Mouse (Mus musculus) thymus, postnatal 36 days (tissue): ENCODE measurements around the gene Armc7.
A peak's percentile ranks its signal among the peaks of the same experiment; 100 is the strongest.
"Not testable (repeated sequence)": the region's sequence is repeated elsewhere in the genome, so short reads cannot be mapped to it uniquely, and the experiment has no call there.

Source experiments
- DNase-seq, 2 experiments: peaks; one replicate each; pipeline ENCODE4 v3.0.0; 2022; ENCODE audit warnings: mixed read lengths in 2 of 2

The Armc7 gene

DNA sequence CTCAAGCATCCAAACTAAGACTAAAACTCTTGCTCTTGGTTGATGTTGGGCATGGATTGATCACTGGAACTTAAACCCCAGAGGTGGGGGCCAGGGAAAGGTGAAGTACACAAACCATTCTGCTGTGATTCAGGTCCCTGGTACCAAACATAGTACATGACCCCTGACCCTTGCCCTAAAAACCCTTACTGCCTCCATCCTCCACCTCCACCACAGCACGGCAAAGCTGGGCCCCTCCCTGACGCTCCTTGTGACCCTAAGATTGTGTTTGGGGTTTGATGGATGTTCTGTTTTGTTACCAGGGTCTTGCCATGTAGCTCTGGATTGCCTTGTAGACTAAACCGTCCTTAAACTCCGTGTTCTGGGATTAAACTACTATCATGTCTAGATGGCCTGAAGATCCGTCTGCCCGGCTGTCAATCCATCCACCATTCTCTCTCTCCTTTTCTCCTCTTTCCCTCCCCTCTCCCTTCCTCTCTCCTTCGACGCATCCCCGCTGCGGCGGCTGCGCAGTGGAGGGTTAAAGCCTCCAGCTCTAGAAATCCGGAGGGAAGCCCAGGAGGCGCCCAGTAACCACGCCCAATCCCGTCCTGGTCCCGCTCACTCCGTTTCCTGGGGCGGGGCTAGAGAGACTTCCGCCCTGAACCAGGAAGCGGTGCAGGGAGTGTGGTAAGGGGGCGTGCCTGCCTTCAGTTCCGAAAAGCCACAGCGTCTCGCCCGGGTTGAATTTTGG is at the start of gene Armc7:
TSS of gene Armc7 (plus strand) at position 643 of the 733 bp plus-strand sequence.
- DNase-seq: peak; percentile 95

DNA sequence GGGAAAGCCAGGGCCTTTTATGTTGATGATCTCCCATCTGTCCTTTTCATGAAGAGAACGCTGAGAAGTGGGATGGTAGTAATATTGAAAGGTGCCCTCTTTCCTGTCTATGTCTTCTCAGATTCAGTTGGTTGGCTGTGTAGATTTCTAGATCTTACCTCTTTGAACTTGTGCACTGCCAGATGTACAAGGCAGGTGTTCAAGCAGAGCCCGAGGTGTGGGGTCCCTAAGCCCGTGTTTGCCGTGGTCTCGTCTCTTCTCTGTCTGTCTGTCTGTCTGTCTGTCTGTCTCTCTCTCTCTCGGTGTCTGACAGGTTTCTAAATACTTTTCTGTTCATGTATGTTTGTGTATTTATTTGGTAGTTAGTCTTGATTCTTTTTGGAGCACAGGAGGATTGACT is 49.8 kb upstream of the Armc7 start:
- peak in 1 of 2 experiments; percentile 71 for DNase-seq

DNA sequence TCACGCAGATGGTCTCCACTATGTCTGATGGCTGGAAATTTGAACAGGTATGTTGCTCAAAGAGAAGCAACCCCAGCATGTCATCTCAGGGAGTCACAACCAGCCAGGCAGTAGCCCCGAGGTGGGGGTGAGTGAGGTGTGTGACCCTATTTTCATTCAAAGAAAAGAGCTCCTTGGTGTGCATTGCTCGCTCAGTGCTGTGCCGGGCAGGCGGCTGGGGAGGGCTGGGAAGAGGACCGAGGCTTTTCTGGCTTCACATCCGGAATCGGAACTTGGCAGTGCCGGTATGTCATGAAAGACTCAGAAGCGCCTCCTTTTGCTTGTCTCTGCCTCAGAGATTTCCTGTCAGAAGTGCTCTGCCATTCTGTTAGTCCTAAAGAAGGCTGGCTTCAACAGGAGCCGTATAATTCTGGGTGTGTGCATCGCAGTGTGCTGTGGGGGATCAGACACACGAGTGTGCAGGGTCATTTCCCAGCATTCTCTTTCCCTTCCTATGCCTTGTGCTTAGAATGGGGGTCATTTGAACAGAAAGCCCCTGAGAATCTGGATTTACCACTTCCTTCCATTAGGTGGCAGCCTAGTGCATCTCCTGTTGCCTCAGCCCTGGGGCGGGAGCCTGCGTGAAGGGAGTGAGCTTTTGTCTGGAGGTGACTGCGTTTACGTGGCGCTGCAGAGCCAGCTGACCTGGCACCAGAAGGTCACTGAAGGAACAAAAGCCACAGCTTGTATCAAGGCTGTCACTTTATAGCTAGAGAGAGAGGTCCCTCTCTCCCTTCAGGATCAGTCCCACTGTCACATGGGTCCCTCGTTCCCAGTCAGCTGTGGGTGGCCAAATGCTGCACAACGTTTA is 47.8 kb upstream of the Armc7 start:
- peak; percentile 75 to 80 for DNase-seq

DNA sequence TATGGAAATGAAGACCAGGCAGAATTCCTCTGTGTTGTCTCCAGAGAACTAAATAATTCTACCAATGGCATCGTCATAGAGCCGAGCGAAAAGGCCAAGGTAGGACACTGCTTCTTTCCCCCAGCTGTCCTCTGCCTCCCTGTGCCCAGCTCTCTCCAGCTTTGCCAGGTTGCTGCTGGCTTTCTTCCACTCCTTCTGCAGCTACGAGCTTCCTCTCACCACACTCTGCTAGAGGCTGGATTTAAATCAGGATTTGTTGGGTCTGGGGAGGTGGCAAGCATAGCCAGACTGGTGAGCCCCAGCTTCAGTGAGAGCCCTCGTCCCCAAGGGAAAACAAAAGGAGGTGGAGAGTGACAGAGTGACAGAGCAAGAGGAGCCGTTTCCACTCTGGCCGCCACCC is 46.2 kb upstream of the Armc7 start:
- no peak for DNase-seq

DNA sequence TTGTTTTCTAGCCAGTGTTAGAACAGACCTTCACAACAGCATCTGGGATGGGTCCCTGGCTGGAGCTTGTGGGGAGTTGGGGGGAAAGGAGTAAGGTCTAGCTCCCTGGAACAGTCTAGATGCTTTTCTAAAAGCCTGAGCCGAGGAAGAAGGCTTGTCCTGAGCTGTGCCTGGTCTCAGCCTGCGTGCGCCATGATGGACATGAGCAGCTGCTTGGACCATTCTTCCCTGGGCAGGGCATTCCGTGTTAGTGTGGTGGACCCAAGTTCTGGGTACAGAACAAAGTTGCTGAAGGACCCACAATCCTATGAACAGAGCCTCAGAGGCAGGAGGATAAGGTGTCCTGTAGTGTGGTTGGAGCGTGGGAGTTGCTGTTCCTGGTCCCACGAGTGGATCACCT is 44.9 kb upstream of the Armc7 start:
- DNase-seq: no peak

DNA sequence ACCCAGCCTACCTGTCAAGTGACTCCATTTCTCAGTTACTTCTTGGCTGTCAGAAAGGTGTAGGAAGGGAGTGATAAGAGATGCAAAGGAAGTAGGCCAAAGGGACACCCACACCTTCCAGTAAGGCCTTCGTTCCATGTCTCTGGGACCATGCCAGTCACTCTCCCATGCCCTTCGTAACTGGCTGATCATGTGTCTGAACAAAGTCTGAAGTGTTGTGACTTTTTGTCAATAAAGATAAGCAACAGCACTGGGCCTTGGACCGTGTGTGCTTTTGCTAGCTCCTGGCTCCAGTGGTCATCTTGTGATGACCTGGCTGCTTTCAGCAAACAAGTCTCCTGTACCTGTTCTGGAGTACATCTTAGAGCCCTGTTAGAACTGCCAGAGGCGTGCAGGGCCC is 42.7 kb upstream of the Armc7 start:
- DNase-seq: no peak

DNA sequence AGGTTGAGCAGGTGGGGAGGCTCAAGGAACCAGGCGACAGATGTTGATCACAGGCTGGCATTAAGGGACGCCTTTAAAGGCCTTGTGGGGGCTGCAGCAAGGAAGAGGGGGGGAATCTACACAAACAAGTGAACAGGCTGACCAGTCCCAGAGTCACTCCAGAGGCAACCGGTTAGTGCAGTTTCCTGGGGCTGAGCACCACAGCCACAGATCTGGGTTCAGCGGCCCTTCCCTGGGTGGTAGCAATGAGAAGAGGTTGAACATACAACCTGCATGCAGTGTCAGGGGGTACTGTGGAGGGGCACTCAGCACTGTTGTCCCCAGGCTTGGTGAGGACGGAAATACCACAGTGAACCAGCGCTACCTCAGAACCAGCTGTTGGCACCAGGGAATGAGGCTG is 42.1 kb upstream of the Armc7 start:
- DNase-seq: no peak

DNA sequence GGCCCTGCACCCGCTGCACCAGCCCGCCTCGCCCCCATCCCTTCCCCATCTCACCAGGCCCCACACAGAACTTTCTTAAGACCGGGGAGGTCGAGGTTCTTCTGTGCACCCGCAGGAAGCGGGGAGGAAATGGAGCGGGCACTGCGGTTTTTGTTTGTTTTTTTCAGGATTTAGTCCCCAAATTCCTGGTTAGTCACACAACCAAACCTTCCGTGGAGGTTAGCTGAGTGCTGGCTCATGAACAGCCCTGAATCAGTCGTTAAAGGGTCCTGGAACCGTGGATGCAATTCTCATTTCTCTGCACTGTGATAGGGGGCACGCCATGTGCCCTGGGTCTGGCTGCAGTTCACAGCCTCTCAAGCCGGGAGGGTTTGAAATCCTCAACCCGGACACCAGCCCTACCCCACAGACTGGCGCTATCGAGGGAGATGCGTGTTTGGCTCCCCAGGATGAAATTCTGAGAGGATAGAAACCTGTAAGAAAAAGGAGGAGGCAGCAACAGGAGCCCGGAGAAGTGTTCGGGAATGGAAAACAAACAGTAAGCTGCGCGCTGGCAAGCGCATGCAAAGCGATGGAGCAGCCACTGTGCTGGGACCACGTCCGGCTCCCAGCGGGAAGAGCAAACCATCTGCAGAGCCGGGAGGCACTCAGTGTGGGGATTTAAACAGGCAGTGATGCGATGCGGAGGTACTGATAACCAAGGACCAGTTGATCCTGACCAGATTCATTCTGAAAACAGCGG is 39.7 kb upstream of the Armc7 start:
- peak in 1 of 2 experiments; percentile 31 for DNase-seq

DNA sequence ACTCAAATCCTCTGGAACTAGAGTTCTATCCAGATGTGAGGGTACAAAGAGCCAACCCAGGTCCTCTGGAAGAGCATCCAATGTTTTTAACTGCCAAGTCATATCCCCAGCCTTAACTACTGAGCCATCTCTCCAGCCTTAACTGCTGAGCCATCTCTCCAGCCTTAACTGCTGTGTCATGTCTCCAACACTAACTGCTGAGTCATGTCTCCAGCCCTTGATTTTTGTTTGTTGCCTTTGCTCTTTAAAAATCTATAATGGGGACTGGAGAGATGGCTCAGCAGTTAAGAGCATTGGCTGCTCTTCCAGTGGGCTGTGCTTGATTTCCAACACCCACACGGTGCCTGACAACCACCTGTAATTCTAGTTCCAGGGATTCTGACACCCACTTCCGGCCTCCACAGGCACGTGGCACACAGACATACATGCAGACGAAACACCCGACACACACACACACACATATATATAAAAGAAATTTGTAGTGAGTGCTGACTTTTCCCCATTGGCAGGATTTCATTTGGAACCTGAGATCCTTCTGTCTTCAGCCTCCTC is 37.8 kb upstream of the Armc7 start:
- DNase-seq: no peak

DNA sequence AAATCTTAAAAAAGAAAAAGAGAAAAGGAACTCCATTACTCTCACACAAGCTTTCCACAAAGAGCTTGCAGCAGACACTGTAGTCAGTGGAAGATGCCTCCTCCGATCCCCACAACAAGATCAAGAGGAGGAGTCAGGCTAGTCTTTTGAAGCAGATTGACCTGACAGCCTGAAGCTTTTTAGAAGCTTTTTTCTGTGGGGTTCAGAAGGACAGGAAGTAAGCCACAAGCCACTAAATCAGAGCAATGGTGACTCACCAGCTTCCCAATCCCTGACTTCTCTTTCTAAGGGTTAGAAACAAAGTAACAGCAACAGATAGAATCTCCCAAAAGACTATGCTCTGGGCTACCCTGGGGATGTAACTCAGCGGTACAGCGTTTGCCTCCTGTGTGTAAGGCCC is 36.1 kb upstream of the Armc7 start:
- no peak for DNase-seq

DNA sequence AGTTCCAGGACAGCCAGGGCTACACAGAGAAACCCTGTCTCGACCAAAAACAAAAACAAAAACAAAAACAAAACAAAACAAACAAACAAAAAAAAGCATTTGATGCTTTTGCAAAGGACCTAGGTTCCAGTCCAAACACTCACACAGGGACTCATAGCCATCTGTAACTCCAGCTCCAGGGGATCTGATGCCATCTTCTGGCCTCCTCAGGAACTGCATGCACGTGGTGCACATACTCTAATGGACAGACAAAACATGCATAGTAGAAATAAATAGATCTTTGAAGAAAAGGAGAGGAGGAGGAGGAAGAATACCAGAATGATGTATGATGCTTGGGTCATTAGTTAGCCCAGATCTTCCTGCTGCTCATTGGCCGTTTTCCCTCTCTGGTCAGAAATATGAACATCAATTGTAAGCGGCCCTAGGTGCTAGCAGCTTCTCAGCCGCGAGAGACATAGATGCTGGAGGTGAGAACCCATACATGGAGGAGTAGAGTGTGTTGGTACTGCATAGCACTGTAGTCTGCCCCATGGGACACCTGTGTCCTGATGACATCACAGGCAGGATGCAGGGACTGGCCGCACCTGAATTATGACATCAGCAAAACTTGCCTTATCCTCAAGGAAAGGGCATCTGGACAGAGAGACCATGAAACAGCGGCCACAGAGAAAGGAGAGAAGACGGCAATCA is 35.4 kb upstream of the Armc7 start, which contains the start of gene Trim80:
TSS of gene Trim80 (plus strand) at position 640 of the 690 bp plus-strand sequence.
- no peak for DNase-seq

DNA sequence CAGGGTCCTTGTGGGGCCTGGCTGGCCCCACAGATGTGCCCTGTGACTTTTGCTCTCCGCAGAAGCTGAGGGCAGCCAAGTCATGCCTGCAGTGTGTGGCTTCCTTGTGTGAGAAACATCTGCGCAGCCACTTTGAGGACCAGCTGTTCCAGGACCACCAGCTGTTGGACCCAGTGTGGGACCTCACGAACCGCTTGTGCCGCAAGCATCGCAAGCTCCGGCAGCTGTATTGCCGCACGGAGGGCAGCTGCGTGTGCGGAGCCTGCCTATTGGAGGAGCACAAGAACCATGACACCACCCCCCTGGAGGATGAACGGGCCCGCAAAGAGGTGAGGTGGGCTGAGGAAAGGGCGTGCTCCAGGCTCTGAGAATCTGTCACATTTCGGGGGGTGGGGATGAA is 34.0 kb upstream of the Armc7 start:
- DNase-seq: peak in 1 of 2 experiments; percentile 68

DNA sequence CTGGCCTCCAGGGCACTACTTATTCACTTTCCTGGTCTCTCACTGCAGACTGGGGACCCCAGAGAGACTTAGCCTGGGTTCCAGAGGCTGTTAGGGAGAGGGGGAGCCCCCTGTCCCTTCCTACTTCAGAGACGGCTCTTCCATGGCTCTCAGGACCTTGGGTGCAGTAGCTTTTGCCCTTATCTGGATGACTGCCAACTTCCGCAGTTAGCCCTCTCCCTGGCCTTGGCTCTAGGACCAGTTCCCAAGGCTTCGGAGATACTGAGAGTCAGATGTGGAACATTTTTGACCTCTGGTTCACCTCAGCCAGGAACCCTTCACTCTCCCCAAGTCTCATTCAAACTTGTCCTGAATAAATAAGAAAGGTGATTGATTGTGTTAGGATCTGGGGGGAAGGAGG is 28.6 kb upstream of the Armc7 start:
- no peak for DNase-seq

DNA sequence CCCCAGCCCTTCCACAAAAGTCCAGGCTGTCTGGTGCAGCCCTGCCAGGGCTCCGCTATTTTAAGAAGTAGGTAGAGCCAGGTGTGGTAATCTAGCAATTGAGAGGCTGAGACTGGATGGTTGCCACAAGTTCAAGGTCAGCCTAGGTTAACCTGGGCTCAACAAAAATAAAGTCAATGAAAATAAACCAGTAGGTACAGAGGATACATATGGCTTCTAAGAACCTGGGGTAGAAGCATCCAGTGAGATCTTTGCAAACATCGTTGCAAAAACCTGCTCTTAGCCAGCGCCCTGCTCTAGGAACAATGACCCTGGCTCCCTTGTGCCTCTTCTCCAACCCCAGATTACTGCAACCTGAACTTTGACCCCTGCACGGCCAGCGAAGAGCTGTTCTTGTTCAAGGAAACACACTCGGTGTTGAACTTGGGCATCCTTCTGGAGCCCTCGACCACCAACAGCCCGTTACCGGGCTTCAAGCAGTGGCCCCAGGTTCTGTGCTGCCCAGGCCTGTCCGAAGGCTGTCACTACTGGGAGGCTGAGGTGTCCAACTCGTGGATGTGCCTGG is 28.1 kb upstream of the Armc7 start:
- DNase-seq: no peak

DNA sequence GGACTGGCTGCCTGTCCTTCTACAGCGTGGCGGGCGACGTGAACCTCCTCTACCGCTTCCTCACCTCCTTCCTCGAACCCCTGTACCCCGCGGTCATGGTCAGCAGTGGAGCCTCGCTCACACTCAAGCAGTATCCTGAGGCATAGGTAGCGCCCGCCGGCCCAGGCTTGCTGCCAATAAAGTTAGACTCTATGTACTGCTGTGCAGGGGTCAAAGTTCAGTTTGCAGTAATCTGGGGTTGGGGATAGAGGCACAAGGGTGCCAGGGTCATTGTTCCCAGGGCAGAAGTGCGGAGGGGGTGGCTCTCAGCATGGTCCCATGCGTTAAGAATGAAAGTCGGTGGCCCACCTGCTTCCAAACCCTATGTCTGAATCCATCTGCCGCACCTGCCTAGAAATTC is 27.4 kb upstream of the Armc7 start:
- no peak for DNase-seq

DNA sequence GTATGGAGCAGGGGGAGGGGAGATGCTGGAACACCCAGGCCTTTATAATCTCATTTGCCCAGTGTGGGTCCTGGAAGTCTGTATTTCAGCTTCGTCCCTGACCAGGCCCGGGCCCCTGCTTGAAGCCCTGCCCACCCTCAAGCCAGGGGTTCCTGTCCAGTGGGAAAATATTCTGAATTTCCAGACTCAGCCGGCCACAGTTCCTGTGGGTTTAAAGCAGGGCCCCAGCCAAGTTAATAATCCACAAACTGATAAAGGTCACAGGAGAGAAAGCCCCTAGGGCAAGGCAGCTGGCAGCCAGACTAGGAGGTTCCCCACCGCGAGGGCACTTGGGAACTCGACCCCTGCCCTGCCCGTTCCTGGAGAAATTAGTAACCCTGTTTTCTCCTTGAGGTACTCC is 26.5 kb upstream of the Armc7 start:
- no peak for DNase-seq

DNA sequence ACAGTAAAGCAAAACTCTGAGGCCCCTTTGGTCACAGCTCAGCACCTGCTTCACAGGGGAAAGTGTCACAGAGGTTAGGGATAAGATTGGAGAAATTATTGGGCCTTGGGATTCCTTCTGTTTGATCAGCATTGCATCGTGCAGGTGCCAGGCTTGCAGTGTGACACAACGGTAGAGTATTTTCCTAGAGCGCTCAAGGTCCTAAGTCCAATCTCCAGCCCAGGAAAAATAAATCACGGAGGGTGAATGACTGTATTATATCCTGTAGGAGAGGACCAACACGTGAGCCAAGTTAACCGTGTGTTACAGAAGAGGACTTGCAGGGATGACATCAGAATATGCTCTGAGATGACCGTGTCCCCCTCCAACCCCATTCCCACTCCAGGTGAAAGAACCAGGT is 25.3 kb upstream of the Armc7 start:
- DNase-seq: no peak

DNA sequence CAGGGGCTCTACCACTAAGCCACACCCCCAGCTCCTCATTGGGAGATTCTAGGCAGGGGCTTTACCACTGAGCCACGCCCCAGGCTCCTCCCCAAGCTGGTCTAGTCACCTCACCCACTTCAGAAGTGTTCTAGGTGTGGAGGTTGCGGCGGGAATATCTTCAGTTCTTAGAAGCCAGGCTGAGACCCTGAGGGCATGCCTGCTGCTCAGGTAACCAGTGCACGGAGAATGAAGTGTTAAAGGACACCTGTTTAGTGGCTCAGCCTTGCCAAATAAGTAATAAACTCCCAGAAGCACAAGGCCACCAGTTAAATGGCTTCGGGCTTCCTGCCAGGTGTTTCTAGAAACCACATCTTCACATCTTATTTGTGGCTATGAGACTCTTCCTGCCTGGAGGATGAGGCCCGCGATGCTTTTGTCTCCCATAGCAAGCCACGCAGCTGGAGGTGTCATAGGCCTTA is 23.7 kb upstream of the Armc7 start:
- peak; percentile 76 to 88 for DNase-seq

DNA sequence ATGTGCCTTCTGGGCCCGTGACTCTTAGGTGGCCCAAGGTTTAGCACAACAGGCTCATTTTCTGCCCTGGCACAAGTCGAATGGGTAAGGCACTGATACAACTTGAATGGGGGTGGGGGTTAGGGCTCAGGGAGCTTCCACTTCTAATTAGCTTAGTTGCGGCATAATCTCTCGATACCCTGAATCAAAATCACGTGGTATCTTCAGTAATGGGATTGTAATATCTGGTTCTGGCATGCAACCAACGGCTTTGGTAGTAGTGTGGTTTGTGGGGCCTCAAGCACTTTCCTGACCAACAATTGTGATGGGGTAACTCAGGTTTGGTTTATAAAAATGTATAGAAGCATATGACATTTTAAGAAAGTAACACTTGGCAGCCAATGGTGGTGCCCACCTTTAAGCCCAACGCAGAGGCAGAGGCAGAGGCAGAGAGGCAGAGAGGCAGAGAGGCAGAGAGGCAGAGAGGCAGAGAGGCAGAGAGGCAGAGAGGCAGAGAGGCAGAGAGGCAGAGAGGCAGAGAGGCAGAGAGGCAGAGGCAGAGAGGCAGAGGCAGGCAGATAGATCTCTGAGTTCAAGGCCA is 23.1 kb upstream of the Armc7 start:
- peak; percentile 52 to 53 for DNase-seq

DNA sequence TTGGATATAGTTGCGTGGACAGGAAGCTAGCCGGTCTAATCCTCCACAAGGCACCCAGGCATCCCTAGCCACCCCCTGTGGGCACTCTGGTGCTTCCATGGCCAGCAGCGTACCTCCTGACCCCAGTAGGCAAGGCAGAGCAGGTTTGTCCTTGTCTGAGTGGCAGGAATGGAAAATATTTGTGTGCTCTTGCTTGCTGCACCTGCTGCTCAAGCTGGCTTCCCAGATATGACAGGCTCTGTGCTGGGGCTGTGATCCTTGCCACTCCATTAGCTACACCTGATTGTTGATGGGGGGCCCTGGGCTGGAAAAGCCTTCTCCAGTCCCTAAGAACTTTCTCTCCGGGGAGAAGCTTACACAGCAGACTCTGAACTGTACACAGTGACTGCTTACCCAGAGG is 22.2 kb upstream of the Armc7 start:
- DNase-seq: peak; percentile 53 to 59

DNA sequence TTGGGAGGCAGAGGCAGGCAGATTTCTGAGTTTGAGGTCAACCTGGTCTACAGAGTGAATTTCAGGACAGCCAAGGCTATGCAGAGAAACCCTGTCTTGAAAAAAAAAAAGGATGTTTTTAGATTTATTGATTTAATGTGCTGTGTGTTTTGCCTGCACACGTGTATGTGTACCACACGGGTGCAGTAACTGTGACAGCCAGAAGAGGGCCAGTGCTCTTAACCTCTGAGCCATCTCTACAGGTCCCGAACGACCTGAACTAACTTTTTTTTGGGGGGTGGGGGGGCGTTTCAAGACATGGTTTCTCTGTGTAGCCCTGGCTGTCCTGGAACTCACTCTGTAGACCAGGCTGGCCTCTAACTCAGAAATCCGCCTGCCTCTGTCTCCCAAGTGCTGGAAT is 20.6 kb upstream of the Armc7 start:
- DNase-seq: not testable (repeated sequence)

DNA sequence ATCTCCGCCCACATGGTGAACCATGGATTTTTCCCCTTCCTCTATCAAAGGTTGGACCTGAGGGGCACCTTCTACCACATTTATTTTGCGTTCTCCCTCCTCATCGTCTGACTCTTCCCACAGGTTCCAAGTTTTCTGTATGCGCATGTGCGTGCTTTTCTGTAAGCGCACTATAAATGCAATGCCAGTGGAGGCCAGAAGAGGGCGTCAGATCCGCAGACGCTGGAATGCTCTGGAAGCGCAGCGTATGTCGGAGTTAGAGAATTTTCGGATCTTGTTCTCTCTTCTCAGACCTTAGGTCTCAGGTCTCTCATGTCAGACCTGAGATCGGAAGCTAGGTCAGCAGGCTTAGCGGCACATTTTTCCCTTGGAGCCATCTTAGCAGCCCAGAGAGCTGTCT is 19.8 kb upstream of the Armc7 start:
- no peak for DNase-seq
